Mouse (Mus musculus) embryo, embryonic 9.5 days (tissue): ENCODE measurements around the gene Shq1.

Experiments used
- DNase-seq: peaks from one replicate; pipeline ENCODE4 v3.0.0-alpha.2; 2017; ENCODE audit errors: extremely low spot score

The Shq1 gene

GRCm38 (mm10) chr6:100603702-100604101 lies 67.3 kb downstream of the Shq1 start:
- no peak for DNase-seq

- DNase-seq = no peak
Observed at GRCm38 (mm10) chr6:100601634-100602033, 69.3 kb downstream of the Shq1 start.

GRCm38 (mm10) chr6:100593857-100594256 lies 77.1 kb downstream of the Shq1 start:
- no peak for DNase-seq

- DNase-seq = no peak
Observed at GRCm38 (mm10) chr6:100592991-100593390, 78.0 kb downstream of the Shq1 start.

GRCm38 (mm10) chr6:100590602-100591001 lies 80.4 kb downstream of the Shq1 start:
- DNase-seq = no peak

GRCm38 (mm10) chr6:100588876-100589275 lies 82.1 kb downstream of the Shq1 start:
- DNase-seq = no peak

- no peak for DNase-seq
Observed at GRCm38 (mm10) chr6:100586758-100587157, 84.2 kb downstream of the Shq1 start.

- DNase-seq = no peak
Observed at GRCm38 (mm10) chr6:100581951-100582350, 89.0 kb downstream of the Shq1 start.

- no peak for DNase-seq
Observed at GRCm38 (mm10) chr6:100581056-100581455, 89.9 kb downstream of the Shq1 start.

- no peak for DNase-seq
Observed at GRCm38 (mm10) chr6:100577590-100577989, 93.4 kb downstream of the Shq1 start.

GRCm38 (mm10) chr6:100576171-100576570 lies 94.8 kb downstream of the Shq1 start:
- DNase-seq = no peak

GRCm38 (mm10) chr6:100566774-100567173 lies 104.2 kb downstream of the Shq1 start:
- no peak for DNase-seq

- no peak for DNase-seq
Observed at GRCm38 (mm10) chr6:100564516-100564915, 106.4 kb downstream of the Shq1 start.

- DNase-seq = peak; percentile 80
Observed at GRCm38 (mm10) chr6:100563552-100564341, 107.2 kb downstream of the Shq1 start.

GRCm38 (mm10) chr6:100562719-100563551 lies 108.0 kb downstream of the Shq1 start:
- peak; percentile 71 for DNase-seq

- no peak for DNase-seq
Observed at GRCm38 (mm10) chr6:100558057-100558456, 112.9 kb downstream of the Shq1 start.

GRCm38 (mm10) chr6:100542154-100542997 lies 128.6 kb downstream of the Shq1 start:
- no peak for DNase-seq

- no peak for DNase-seq
Observed at GRCm38 (mm10) chr6:100539698-100540097, 131.3 kb downstream of the Shq1 start.

- no peak for DNase-seq
Observed at GRCm38 (mm10) chr6:100538570-100538969, 132.4 kb downstream of the Shq1 start.

GRCm38 (mm10) chr6:100537987-100538386 lies 133.0 kb downstream of the Shq1 start:
- no peak for DNase-seq

- DNase-seq = no peak
Observed at GRCm38 (mm10) chr6:100537042-100537441, 133.9 kb downstream of the Shq1 start.

- no peak for DNase-seq
Observed at GRCm38 (mm10) chr6:100533364-100533763, 137.6 kb downstream of the Shq1 start.
